Mouse (Mus musculus) thymus, adult 2 months (tissue): ENCODE data around the gene Baiap3. TPM values are rescaled to one million over a fixed set of nuclear protein-coding genes. Genes with fewer than 3 reads are reported as not detected.
A peak's percentile ranks its signal among the peaks of the same experiment; 100 is the strongest.

Source experiments
- DNase-seq: peaks from one replicate; pipeline ENCODE4 v3.0.0; 2021
- H3K27ac ChIP-seq: fragments of 200-500 bp; 2 replicates; pipeline ENCODE4 v1.5.1; 2012; ENCODE audit warnings: low read length, control low read depth; ENCODE audit not compliant: control insufficient read depth, insufficient read depth
- H3K27me3 ChIP-seq: fragments of 200-500 bp; 2 replicates; pipeline ENCODE4 v1.6.1; 2012; ENCODE audit warnings: mild to moderate bottlenecking, low read length, moderate library complexity, mixed read lengths; ENCODE audit not compliant: control insufficient read depth, insufficient read depth
- H3K36me3 ChIP-seq: fragments of 200-500 bp; 2 replicates; pipeline ENCODE4 v1.6.1; 2012; ENCODE audit warnings: mild to moderate bottlenecking, low read length, moderate library complexity; ENCODE audit not compliant: control insufficient read depth, insufficient read depth
- H3K4me1 ChIP-seq: fragments of 200-500 bp; replicated peaks from 2 replicates; pipeline ENCODE4 v1.6.1; 2012; ENCODE audit warnings: low read length; ENCODE audit not compliant: control insufficient read depth, insufficient read depth
- H3K4me3 ChIP-seq: fragments of 200-500 bp; 2 replicates; pipeline ENCODE4 v1.5.1; 2012; ENCODE audit warnings: mild to moderate bottlenecking, low read length, control low read depth, moderate library complexity; ENCODE audit not compliant: control insufficient read depth, insufficient read depth
- CTCF ChIP-seq: fragments of 200-500 bp; IDR thresholded peaks from 2 replicates; pipeline ENCODE4 v1.5.1; 2012; ENCODE audit warnings: mild to moderate bottlenecking, control low read depth, low read length, moderate library complexity, borderline replicate concordance; ENCODE audit not compliant: control insufficient read depth, poor library complexity, insufficient read depth; ENCODE audit errors: extremely low read depth
- POLR2A ChIP-seq: fragments of 200-500 bp; IDR thresholded peaks from 2 replicates; pipeline ENCODE4 v1.6.1; 2012; ENCODE audit warnings: mild to moderate bottlenecking, low read length, control low read depth, moderate library complexity; ENCODE audit not compliant: control insufficient read depth, poor library complexity, insufficient read depth; ENCODE audit errors: extremely low read depth
- WGBS: fragments of 180-500 bp; shearing (Covaris S2); methylation state at CpG from one replicate; pipeline ENCODE4 v1.1.7; 2018; 5-methylcytosine and 5-hydroxymethylcytosine counted together
- polyA plus RNA-seq: library from polyadenylated mRNA; depleted of rRNA; stranded (reverse); fragments of >200 nt; gene quantifications from 2 replicates; pipeline ENCODE4 v1.2.3, GENCODE M21; 2012

The Baiap3 gene
- polyA plus RNA-seq, 1 experiment = 56.5 TPM

GRCm38 (mm10) chr17:25250181-25250835 is 5.9 kb downstream of the Baiap3 start:
- no peak overlapping the region for H3K27ac ChIP-seq
- 97% methylated on average over 8 of the region's 8 CpGs for WGBS
- no peak overlapping the region for H3K4me3 ChIP-seq
- H3K27me3 ChIP-seq = no peaks in the 10 kb centered on the region
- H3K36me3 ChIP-seq = no peaks in the 10 kb centered on the region
- DNase-seq = no peak
- TF ChIP-seq POLR2A (no peak), CTCF (no peak)
- H3K4me1 ChIP-seq = peaks cover 40% of the 10 kb centered on the region

DNA sequence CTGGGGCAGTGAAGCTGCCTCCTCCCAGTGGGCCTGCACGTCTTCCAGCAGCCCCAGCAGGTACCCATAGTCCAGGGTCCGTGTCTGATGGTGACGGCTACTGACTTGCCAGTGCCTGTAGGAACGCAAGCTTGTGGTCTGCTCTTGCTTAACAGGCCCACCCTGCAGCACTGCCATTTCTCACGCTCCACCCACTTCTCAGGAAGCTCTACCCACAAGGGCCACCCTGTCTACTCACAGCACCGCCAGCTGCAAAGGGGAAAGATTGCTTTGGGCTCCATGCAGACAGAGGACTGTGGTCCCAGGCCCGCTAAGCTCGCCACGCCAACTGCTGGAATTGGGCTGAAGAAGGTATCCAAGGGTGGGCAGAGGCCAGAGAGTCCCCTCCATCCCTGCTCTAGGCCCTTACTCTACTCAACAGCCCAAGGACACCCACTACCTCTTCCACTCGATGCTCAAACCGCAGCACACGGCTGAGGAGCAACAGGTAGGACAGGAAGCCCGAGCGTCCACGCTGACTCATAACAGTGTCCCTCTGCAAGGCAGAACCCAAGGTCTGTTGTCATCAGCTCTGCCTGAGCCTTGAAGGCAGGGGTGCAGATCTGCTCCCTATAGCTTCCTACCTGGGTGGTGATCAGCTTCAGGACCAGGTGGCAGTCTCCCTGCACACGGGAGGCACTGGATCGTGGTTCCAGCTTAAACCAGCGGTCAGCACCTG is 8.0 kb downstream of the Baiap3 start:
- WGBS = 9% methylated on average over 18 of the region's 18 CpGs
- H3K36me3 ChIP-seq = no peaks in the 10 kb centered on the region; the same call in 1 of the 2 replicates
- peak overlapping the region; percentile 10; the same call in 1 of the 2 replicates for H3K27ac ChIP-seq
- H3K4me3 ChIP-seq = peak overlapping the region; percentile 18
- H3K4me1 ChIP-seq = peaks cover 19% of the 10 kb centered on the region
- DNase-seq = peak; percentile 35
- no peaks in the 10 kb centered on the region for H3K27me3 ChIP-seq
- TF ChIP-seq POLR2A = no peak
- no peak for TF ChIP-seq CTCF

DNA sequence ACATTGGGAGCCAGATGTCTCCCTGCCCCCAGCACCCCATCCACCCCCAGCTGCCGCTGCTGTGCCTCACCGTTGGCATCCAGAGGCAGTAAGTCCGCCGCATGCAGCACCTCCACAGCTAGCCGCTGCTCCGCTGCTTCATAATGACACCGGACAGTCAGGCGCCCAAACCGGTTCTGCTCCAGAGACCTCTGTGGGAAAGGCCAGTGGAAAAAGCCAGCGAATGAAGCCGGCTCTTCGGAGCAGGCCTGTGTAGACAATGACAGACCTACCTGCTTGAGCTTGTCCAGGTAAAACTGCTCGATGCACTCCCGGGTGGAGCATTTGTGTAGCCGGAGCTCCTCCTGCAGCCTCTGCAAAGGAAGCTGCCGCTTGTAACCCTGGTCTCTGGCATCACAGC is 11.9 kb downstream of the Baiap3 start:
- no peak for DNase-seq
- Histone ChIP-seq H3K27ac (no peak overlapping the region), H3K4me1 (peaks cover 28% of the 10 kb centered on the region), H3K36me3 (no peaks in the 10 kb centered on the region; the same call in 1 of the 2 replicates), H3K4me3 (no peak overlapping the region), H3K27me3 (no peaks in the 10 kb centered on the region)
- TF ChIP-seq POLR2A (no peak), CTCF (no peak)
- 94% methylated on average over 16 of the region's 16 CpGs for WGBS

DNA sequence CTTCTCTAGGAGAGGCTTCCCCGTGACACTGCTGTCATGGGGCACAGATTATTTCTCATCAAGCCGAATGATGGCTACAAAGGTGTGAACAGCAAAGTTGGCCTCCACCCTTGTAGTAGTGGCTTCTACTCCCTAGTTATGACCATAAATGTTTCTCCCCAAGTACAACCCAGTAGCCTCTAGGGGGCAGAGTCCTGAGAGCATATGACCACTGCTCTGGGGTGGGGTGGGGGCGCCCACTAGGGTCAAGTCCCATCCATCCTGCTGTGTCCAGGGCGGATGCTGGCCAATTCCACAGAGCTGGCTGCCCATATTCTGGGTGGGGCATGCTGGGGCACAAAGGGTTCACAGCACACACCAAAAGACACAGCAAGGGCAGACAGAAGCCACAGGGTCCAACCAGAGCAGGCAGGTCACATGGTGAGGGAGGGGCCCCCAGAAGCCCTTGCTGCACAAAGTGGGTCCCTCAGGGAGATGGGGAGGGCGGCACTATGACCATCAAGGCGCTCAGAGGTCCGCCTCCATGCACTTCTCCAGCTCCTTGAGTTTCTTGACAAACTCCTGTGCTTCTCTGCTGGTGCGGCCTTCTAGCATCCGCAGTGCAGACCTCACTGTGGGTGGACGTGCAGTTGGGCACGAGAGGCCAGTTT is 12.9 kb downstream of the Baiap3 start:
- Histone ChIP-seq H3K27ac (no peak overlapping the region), H3K4me3 (no peak overlapping the region), H3K36me3 (no peaks in the 10 kb centered on the region; the same call in 1 of the 2 replicates), H3K4me1 (peaks cover 25% of the 10 kb centered on the region), H3K27me3 (no peaks in the 10 kb centered on the region)
- no peak for DNase-seq
- TF ChIP-seq CTCF (no peak), POLR2A (no peak)
- WGBS = 96% methylated on average over 11 of the region's 11 CpGs

- peak within 1 kb of the TSS; percentile 82 for H3K4me3 ChIP-seq
- H3K27me3 ChIP-seq = no peaks in the 10 kb centered on the region
- TF ChIP-seq POLR2A (no peak), CTCF (0 out of 2 replicates have a peak, but pooled peaks have one; percentile 22)
- H3K27ac ChIP-seq = no peak within 1 kb of the TSS
- under 1% methylated on average over 80 of the region's 80 CpGs for WGBS
- H3K4me1 ChIP-seq = peaks cover 11% of the 10 kb centered on the region
- peak; percentile 85 for DNase-seq
- peaks cover 10% of the 10 kb centered on the region for H3K36me3 ChIP-seq
These were observed 16.2 kb downstream of the Baiap3 start, which contains the start of the genes Gnptg and Tsr3 for GRCm38 (mm10) chr17:25239695-25240636. Gene Gnptg, minus strand, starts transcription at chr17:25240124. Gene Tsr3, plus strand, starts transcription at chr17:25240170.
